Mouse (Mus musculus) liver, embryonic 14.5 days (tissue): ENCODE measurements at regions not wholly inside any gene's neighbourhood (a gene's known extent, or its start where the extent isn't known, plus 50 kb on each side); places are given as distances from the start of the nearest gene placed in this dataset.

ENCODE experiments used
- CTCF ChIP-seq: IDR thresholded peaks from 2 replicates; pipeline ENCODE4 v1.5.1; 2016; ENCODE audit warnings: antibody characterized with exemption, low read depth, control low read depth
- EP300 ChIP-seq: IDR thresholded peaks from 2 replicates; pipeline ENCODE4 v1.6.1; 2016; ENCODE audit warnings: antibody characterized with exemption, low read depth

DNA sequence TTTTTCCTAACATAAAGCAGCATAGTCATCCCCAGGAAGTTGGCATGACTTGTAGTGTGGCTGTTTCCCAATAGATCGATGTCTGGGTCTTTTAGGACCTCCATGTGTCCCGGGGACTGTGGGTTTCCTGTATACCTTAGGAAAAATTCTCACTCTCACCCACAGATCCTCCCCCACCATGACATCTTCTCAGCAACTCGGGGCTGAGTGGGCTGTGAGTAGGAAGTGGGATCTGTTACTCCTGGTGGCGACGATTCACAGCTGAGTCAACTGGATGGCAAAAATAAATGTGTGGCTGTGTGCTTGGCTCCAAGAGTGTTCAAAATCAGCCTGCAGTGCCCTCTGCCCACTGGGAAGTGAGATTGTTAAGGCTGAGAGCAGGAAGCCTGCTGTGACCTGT, 107.9 kb upstream of the Wdr11 start:
- TF ChIP-seq CTCF (no peak), EP300 (no peak)
